Mouse (Mus musculus): ENCODE measurements at regions not wholly inside any gene's neighbourhood (a gene's known extent, or its start where the extent isn't known, plus 50 kb on each side); places are given as distances from the start of the nearest gene placed in this dataset.

DNA sequence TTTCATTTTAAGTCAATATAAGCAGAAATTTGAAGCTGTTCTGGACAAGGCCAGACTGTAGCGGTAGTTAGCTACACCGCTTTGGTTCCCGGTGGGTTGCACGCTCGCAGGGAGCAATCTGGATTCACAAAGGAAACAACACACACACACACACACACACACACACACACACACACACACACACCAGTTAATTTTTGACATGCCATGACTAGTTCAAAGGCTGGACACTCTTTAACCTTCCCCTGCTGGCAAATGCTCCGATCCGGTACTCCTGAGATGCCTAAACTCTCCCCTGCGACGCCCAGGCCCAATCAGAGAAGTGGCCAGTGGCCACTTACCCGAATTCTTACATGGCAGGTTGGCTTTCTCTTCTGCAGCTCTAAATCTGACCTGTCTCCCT lies 141.2 kb upstream of the Dnajc19 start:
- no peak for TF ChIP-seq CTCF (IDR thresholded peaks at IDR 0.05; ENCODE audit: insufficient read depth, low read depth, low read length)
- no peak for TF ChIP-seq POLR2A (IDR thresholded peaks at IDR 0.05; ENCODE audit: insufficient read depth, low read depth, low read length)
